Mouse (Mus musculus): Measurements from ENCODE around the gene Ssc5d. TPM values are rescaled to one million over a fixed set of nuclear protein-coding genes. Genes with fewer than 3 reads are reported as not detected.

Gene Ssc5d
- polyA plus RNA-seq, 1 experiment, result 0.09 TPM

DNA sequence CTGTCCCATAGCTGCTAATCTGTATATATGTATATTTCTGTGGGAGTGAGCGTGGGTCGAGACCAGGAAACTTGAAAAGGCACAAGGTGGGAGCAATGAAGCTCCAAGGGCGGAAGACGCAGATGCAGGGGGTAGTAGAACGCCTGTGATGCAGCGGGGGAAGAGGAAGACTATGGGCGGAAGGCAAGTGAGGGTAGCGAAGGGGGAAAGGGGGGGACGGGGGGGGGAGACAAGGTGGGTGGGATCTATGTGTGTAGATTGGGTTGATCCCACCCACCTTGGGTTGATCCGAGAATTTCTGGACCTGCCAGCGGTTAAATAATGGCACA lies 25.1 kb upstream of the Ssc5d start:
- H3K27me3 ChIP-seq (replicated peaks), result peaks cover 23% of the 10 kb centered on the region
- H3K9me3 ChIP-seq, result peaks cover 4% of the 10 kb centered on the region
- H3K4me3 ChIP-seq (replicated peaks), result no peak overlapping the region
- H3K36me3 ChIP-seq (replicated peaks; ENCODE audit: low read length), result no peaks in the 10 kb centered on the region
- H3K4me1 ChIP-seq, result peaks cover 7% of the 10 kb centered on the region; the same call in 1 of the 2 replicates
- TF ChIP-seq GATA1 (IDR thresholded peaks at IDR 0.05; ENCODE audit: borderline replicate concordance, low read length) (no peak), FLI1 (IDR thresholded peaks at IDR 0.05; ENCODE audit: low read length) (no peak)

DNA sequence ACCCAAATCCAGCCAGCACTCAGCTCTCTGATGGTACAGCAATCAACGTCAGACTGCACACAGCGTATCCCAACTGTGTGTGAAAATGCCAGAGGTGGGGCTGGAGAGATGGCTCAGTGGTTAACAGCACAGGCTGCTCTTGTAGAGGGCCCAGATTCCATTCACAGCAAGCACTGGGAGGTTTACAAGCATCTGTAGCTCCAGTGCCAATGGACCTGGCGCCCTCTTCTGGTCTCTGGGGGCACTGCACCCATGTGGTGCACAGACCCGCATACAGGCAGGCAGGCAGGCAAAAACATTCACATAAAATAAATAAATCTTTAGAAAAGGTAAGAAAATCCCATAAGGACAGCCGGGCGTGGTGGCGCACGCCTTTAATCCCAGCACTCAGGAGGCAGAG lies 24.4 kb upstream of the Ssc5d start:
- H3K27me3 ChIP-seq (replicated peaks), result peaks cover 26% of the 10 kb centered on the region
- H3K4me3 ChIP-seq (replicated peaks), result no peak overlapping the region
- no peaks in the 10 kb centered on the region for H3K36me3 ChIP-seq (replicated peaks; ENCODE audit: low read length)
- peaks cover 7% of the 10 kb centered on the region; the same call in 1 of the 2 replicates for H3K4me1 ChIP-seq
- peaks cover 4% of the 10 kb centered on the region for H3K9me3 ChIP-seq
- no peak for TF ChIP-seq FLI1 (IDR thresholded peaks at IDR 0.05; ENCODE audit: low read length)
- no peak for TF ChIP-seq GATA1 (IDR thresholded peaks at IDR 0.05; ENCODE audit: borderline replicate concordance, low read length)

DNA sequence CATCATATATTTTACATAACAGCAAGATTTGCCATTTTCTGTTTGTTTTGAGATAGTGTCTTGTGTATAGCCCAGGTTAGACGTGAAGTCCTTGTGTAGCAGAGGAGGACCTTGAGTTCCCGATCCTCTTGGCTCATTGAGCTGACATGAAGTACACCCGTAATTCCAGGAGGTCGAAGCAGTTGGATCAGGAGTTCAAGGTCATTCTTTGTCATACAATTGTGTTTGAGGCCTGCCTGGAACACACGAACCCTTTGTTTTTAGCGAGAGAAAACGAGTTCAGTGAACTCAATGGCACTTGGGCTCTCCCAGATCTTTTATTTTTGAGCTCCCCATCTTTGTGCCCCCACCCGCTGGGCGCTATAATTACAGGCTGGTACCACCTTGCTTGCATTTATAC lies 23.2 kb upstream of the Ssc5d start:
- peaks cover 35% of the 10 kb centered on the region for H3K27me3 ChIP-seq (replicated peaks)
- H3K9me3 ChIP-seq, result peaks cover 4% of the 10 kb centered on the region
- no peak for TF ChIP-seq GATA1 (IDR thresholded peaks at IDR 0.05; ENCODE audit: borderline replicate concordance, low read length)
- TF ChIP-seq FLI1 (IDR thresholded peaks at IDR 0.05; ENCODE audit: low read length), result no peak
- no peak overlapping the region for H3K4me3 ChIP-seq (replicated peaks)
- peaks cover 7% of the 10 kb centered on the region; the same call in 1 of the 2 replicates for H3K4me1 ChIP-seq
- H3K36me3 ChIP-seq (replicated peaks; ENCODE audit: low read length), result no peaks in the 10 kb centered on the region

DNA sequence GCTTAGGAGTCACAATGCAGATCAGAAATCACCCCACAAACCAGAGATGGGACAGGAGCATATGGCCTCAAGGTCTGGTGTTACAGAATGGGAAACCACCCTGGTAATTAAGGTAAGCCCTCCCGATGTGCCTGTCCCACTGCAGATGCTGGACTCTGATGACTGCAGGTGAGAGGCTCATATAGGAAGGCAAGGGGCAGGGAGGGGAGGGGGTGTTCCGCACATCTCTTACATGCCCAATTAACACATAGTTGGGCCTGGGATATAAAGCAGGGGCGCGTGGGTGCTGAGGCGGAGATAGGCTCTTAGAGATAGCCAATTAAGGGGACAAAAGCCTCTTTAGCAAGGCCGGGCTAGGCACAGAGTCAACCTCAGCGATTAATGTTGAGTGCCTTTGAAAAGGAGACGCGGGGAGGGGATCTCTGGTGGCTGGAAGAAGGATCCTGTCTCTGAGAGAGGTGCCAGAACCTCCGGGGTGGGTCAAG lies 19.1 kb upstream of the Ssc5d start, which contains the start of gene Gm36210:
Gene Gm36210, minus strand, starts transcription at position 51 of the 485 bp plus-strand sequence.
- no peaks in the 10 kb centered on the region for H3K9me3 ChIP-seq
- no peaks in the 10 kb centered on the region for H3K36me3 ChIP-seq (replicated peaks; ENCODE audit: low read length)
- H3K4me3 ChIP-seq (replicated peaks), result no peak within 1 kb of the TSS
- H3K4me1 ChIP-seq, result no peaks in the 10 kb centered on the region
- TF ChIP-seq GATA1 (IDR thresholded peaks at IDR 0.05; ENCODE audit: borderline replicate concordance, low read length), result no peak
- peaks cover 24% of the 10 kb centered on the region for H3K27me3 ChIP-seq (replicated peaks)

DNA sequence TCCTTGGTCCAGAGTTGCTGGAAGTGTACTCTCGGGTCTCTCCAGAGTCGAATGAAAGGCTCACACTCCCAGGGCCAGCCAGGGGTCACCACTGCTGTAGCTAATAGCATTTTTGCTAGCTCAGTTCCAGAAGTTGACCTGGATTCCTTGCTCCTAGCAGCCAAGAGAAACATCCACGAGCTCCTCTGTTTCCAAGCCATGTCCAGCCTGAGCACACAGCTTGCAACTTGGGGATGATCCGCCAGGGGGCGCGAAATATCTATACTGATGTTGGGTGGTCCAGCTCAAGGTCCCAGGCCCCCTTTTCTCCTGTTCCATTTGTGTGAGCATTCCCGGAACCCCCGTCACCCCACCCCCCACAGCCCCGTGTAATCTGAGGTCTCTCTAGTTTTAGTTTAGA lies 14.0 kb upstream of the Ssc5d start:
- H3K36me3 ChIP-seq (replicated peaks; ENCODE audit: low read length), result peaks cover under 1% of the 10 kb centered on the region
- no peak for TF ChIP-seq GATA1 (IDR thresholded peaks at IDR 0.05; ENCODE audit: borderline replicate concordance, low read length)
- TF ChIP-seq FLI1 (IDR thresholded peaks at IDR 0.05; ENCODE audit: low read length), result no peak
- peaks cover 16% of the 10 kb centered on the region for H3K4me1 ChIP-seq
- peaks cover 17% of the 10 kb centered on the region for H3K27me3 ChIP-seq (replicated peaks)
- no peak overlapping the region for H3K4me3 ChIP-seq (replicated peaks)
- H3K9me3 ChIP-seq, result no peaks in the 10 kb centered on the region

DNA sequence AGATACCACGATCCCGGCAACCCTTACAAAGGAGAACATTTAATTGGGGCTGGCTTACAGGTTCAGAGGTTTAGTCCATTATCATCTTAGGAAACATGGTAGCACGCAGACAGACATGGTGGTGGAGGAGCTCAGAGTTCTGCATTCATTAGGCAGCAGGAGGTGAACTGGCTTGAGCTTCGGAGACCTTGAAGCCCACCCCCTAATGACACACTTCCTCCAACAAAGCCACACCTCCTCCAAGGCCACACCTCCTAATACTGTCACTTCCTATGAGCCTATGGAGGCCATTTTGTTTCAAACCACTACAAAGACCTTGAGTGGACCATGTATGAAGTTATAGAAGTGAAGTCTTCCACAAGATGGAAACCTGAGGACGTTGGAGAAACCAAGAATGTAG lies 13.3 kb upstream of the Ssc5d start:
- no peaks in the 10 kb centered on the region for H3K9me3 ChIP-seq
- H3K4me3 ChIP-seq (replicated peaks), result no peak overlapping the region
- TF ChIP-seq GATA1 (IDR thresholded peaks at IDR 0.05; ENCODE audit: borderline replicate concordance, low read length), result no peak
- H3K27me3 ChIP-seq (replicated peaks), result peaks cover 12% of the 10 kb centered on the region
- peaks cover 23% of the 10 kb centered on the region for H3K4me1 ChIP-seq
- peaks cover 7% of the 10 kb centered on the region for H3K36me3 ChIP-seq (replicated peaks; ENCODE audit: low read length)

DNA sequence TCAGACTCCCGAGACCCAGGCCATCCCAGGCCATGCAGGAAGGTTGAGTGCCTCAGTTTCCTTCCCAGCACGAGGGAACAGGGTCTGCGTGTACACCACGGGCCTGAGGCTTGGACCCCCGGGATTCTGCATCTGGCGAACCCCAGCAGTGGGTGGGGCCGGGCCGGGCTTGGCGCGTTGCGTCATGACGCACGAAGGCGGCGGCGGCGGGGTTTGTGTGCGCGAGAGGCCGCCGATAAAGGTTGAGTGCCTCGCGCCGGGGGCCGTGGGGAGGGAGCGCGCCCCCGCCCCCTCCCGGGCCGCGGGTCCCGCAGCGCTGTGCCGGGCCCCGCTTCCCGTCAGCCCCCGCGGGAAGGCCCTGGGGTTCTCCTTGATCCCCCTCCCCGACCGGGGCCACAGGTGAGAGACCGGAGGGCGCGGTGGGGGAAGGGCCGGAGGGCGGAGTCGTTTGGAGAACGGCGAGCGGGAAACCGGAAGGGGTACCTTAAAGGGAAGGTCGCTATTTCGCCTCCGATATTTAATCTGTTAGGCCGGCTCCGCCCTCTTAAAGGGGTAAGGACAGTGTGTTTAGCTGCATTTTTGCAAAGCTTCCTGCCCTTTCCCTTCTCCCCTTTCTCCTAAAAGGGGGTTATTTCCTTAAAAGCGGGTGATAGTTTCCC lies 10.4 kb upstream of the Ssc5d start, which contains the start of gene Zfp628:
Gene Zfp628, plus strand, starts transcription at position 211 of the 659 bp plus-strand sequence.
- peak within 1 kb of the TSS; percentile 99 for H3K4me3 ChIP-seq (replicated peaks)
- H3K36me3 ChIP-seq (replicated peaks; ENCODE audit: low read length), result peaks cover 36% of the 10 kb centered on the region
- TF ChIP-seq GATA1 (IDR thresholded peaks at IDR 0.05; ENCODE audit: borderline replicate concordance, low read length) (no peak), FLI1 (IDR thresholded peaks at IDR 0.05; ENCODE audit: low read length) (no peak)
- H3K27me3 ChIP-seq (replicated peaks), result peaks cover 4% of the 10 kb centered on the region
- peaks cover 34% of the 10 kb centered on the region for H3K4me1 ChIP-seq
- H3K9me3 ChIP-seq, result peaks cover 2% of the 10 kb centered on the region; the same call in 1 of the 2 replicates

DNA sequence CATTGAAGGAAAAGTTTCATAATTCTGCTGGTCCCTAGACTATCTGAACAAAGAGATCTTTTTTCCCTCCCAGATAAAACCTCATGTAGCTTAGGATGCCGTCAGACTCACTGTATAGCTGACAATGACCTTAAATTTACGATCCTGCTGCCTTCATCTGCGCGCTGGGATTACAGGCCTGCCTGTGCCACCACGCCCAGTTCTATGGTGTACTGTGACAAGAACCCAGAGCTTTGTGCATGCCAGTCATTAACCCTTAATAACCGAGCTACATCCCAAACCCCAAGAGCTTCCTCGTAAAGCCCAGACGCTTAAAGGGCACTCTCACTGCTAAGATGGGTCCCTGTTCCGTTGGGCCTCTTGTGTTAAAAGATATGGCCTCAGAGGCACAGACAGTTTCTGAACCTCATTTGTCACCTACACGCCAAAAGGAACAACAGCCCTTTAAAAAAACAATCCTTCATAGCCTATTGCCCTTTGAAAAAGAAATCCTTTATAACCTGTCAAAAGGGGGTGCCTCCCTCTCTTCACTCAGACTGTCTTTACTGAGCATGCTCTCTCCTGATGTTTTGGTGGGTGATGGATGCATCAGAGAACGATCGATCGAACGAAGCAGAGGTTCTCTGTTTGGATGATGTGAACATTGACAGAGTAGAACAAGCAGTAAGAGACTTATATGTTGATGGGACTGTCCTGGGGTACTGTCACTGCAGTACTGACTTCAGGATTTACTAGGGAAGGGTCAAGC lies 9.7 kb upstream of the Ssc5d start:
- H3K27me3 ChIP-seq (replicated peaks), result no peaks in the 10 kb centered on the region
- peaks cover 5% of the 10 kb centered on the region; the same call in 1 of the 2 replicates for H3K9me3 ChIP-seq
- H3K4me1 ChIP-seq, result peaks cover 42% of the 10 kb centered on the region
- TF ChIP-seq GATA1 (IDR thresholded peaks at IDR 0.05; ENCODE audit: borderline replicate concordance, low read length), result no peak
- no peak for TF ChIP-seq FLI1 (IDR thresholded peaks at IDR 0.05; ENCODE audit: low read length)
- H3K36me3 ChIP-seq (replicated peaks; ENCODE audit: low read length), result peaks cover 43% of the 10 kb centered on the region
- peak overlapping the region; percentile 99 for H3K4me3 ChIP-seq (replicated peaks)

DNA sequence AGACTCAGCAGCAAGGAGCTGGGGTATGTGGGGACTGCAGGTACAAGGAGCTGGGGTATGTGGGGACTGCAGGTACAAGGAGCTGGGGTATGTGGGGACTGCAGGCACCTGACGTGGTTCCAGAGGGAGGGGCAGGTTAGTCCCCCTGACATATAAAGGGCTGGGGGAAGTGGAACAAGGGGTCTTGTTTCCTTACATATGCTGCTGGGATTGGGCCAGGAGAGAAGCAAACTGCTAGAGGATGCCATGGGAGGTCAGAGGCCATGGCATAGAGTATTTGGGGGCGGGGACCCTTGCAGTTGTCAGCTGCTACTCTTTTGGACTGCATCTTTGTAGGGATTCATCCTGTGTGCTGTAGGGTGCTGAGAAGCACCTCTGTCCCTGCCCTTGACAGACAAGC lies 8.1 kb upstream of the Ssc5d start:
- Histone ChIP-seq H3K4me3 (replicated peaks) (no peak overlapping the region), H3K27me3 (replicated peaks) (peaks cover 2% of the 10 kb centered on the region), H3K9me3 (peaks cover 5% of the 10 kb centered on the region; the same call in 1 of the 2 replicates), H3K36me3 (replicated peaks; ENCODE audit: low read length) (peaks cover 51% of the 10 kb centered on the region), H3K4me1 (peaks cover 56% of the 10 kb centered on the region)
- TF ChIP-seq FLI1 (IDR thresholded peaks at IDR 0.05; ENCODE audit: low read length), result no peak
- no peak for TF ChIP-seq GATA1 (IDR thresholded peaks at IDR 0.05; ENCODE audit: borderline replicate concordance, low read length)

DNA sequence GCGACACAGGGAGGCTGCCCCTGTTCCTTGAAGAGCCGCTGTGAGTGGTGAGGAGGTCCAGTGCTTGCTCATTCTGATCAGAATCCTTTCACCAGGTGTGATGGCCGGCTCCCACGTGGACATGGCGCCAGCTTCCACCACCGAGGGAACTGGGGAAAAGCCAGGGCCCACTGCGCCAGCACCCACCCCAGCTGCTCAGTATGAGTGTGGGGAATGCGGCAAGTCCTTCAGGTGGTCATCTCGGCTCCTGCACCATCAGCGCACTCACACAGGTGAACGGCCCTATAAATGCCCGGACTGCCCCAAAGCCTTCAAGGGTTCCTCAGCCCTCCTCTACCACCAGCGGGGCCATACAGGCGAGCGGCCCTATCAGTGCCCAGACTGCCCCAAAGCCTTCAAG lies 6.9 kb upstream of the Ssc5d start:
- Histone ChIP-seq H3K9me3 (peaks cover 5% of the 10 kb centered on the region; the same call in 1 of the 2 replicates), H3K4me3 (replicated peaks) (no peak overlapping the region), H3K27me3 (replicated peaks) (peaks cover 14% of the 10 kb centered on the region), H3K36me3 (replicated peaks; ENCODE audit: low read length) (peaks cover 51% of the 10 kb centered on the region), H3K4me1 (peaks cover 68% of the 10 kb centered on the region)
- TF ChIP-seq GATA1 (IDR thresholded peaks at IDR 0.05; ENCODE audit: borderline replicate concordance, low read length), result no peak
- TF ChIP-seq FLI1 (IDR thresholded peaks at IDR 0.05; ENCODE audit: low read length), result no peak
